Mouse (Mus musculus) G1E (cell line): ENCODE measurements around the gene Pithd1. TPM values are rescaled to one million over a fixed set of nuclear protein-coding genes. Genes with fewer than 3 reads are reported as not detected.

Source experiments
- ATAC-seq: 2 replicates; pipeline ENCODE4 v1.8.0; 2016; ENCODE audit warnings: mild to moderate bottlenecking; ENCODE audit not compliant: insufficient number of reproducible peaks, poor library complexity, low FRiP score, severe bottlenecking; ENCODE audit errors: extremely low read depth
- DNase-seq: peaks from one replicate; pipeline ENCODE4 v3.0.0; 2012; ENCODE audit warnings: low spot score
- H3K27me3 ChIP-seq: 2 replicates; pipeline ENCODE4 v1.6.1; 2012; ENCODE audit warnings: mild to moderate bottlenecking, low read length, inconsistent platforms; ENCODE audit not compliant: insufficient read depth
- H3K36me3 ChIP-seq: replicated peaks from 2 replicates; pipeline ENCODE3; 2012; ENCODE audit warnings: mild to moderate bottlenecking, inconsistent platforms
- H3K4me1 ChIP-seq: 2 replicates; pipeline ENCODE4 v1.6.1; 2012; ENCODE audit warnings: low read depth, low read length, inconsistent platforms, mixed read lengths; ENCODE audit not compliant: insufficient read depth
- H3K4me3 ChIP-seq: 2 replicates; pipeline ENCODE4 v1.5.1; 2012; ENCODE audit warnings: low read depth, mild to moderate bottlenecking, inconsistent platforms, low read length, moderate library complexity, mixed read lengths
- H3K9me3 ChIP-seq: replicated peaks from 2 replicates; pipeline ENCODE4 v1.6.1; 2012; ENCODE audit warnings: inconsistent platforms
- CTCF ChIP-seq: IDR thresholded peaks from 2 replicates; pipeline ENCODE4 v1.5.1; 2012; ENCODE audit warnings: low read depth, low read length, inconsistent platforms, mixed read lengths
- GATA1 ChIP-seq: IDR thresholded peaks from 2 replicates; pipeline ENCODE4 v1.6.1; 2012; ENCODE audit warnings: borderline replicate concordance, low read length, inconsistent platforms, mixed read lengths
- GATA2 ChIP-seq: IDR thresholded peaks from 2 replicates; pipeline ENCODE4 v1.6.1; 2012; ENCODE audit warnings: low read depth, low read length, inconsistent platforms, borderline replicate concordance
- POLR2AphosphoS5 ChIP-seq: IDR thresholded peaks from 2 replicates; pipeline ENCODE4 v1.6.1; 2012; ENCODE audit warnings: low read depth, low read length, inconsistent platforms; ENCODE audit not compliant: insufficient replicate concordance
- TAL1 ChIP-seq: conservative IDR thresholded peaks from 2 replicates; pipeline ENCODE4 v1.6.1; 2012; ENCODE audit warnings: low read depth, low read length, inconsistent platforms, mixed read lengths
- polyA plus RNA-seq: library from polyadenylated mRNA; stranded (reverse); fragments of >175 nt; gene quantifications from 2 replicates; pipeline ENCODE4 v1.2.3, GENCODE M21; 2012
- total RNA-seq, 2 experiments: library from RNA; stranded (forward) in 1 of 2; stranded (reverse) in 1 of 2; fragments of 200-1000 nt in 1 of 2; fragments of >200 nt in 1 of 2; fragmentation: Nextera tagmentation in 1 of 2; gene quantifications; 2 replicates each; pipeline ENCODE4 v1.2.3; 2014 to 2017

Pithd1 gene
- total RNA-seq (2014; fragmentation: Nextera tagmentation), result 26.1 and 34.9 TPM in 2 replicates
- total RNA-seq (2017), result 51.0 and 60.9 TPM in 2 replicates
- 41.0 and 71.7 TPM in 2 replicates for polyA plus RNA-seq

DNA sequence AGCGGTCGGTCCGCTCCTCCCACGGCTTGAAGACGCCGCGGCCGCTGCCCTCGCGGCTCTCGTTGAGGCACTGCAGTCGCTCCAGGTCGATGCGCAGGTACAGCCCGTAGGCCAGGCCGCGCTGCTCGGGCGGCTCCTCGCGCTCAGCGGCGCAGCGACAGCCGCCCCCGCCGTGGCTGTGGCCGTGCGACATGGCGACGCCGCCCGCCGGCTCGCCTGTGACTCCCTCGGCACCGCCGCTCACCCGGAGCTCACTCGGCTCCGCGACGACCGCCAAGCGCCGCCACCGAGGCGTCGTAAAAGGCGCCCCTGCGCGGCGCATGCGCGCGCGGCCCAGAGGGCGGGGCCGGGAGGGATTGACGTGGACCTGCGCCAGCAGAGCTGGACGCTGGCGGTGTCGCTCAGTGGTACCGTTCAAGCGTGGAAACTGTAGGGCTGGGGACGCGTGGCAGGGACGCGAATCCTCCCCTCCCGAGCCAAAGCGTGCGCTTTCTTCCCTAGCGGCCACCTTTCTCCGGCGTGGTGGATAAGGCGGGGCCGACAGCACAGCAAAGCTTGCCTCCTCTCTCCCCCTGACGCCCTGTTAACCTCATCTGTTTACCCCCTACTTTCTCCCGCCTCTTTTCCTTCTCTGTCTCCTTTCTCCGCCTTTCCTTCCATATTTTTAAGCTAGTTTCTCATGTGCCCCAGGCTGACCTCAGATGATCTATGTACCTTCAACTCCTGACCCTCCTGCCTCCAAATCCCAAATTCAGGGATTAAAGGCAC, at the start of gene Pithd1:
Gene Pithd1, minus strand, starts transcription at position 322 of the 768 bp plus-strand sequence.
- no peaks in the 10 kb centered on the region for H3K27me3 ChIP-seq
- peaks cover 36% of the 10 kb centered on the region for H3K36me3 ChIP-seq
- no peak for TF ChIP-seq CTCF
- TF ChIP-seq POLR2AphosphoS5, result no peak
- TF ChIP-seq GATA1, result no peak
- no peak for TF ChIP-seq TAL1
- TF ChIP-seq GATA2, result no peak
- DNase-seq, result peak; percentile 86
- H3K4me1 ChIP-seq, result peaks cover 52% of the 10 kb centered on the region
- H3K4me3 ChIP-seq, result peak within 1 kb of the TSS; percentile 98
- H3K9me3 ChIP-seq, result peaks cover 3% of the 10 kb centered on the region
- peak; percentile 36 for ATAC-seq

DNA sequence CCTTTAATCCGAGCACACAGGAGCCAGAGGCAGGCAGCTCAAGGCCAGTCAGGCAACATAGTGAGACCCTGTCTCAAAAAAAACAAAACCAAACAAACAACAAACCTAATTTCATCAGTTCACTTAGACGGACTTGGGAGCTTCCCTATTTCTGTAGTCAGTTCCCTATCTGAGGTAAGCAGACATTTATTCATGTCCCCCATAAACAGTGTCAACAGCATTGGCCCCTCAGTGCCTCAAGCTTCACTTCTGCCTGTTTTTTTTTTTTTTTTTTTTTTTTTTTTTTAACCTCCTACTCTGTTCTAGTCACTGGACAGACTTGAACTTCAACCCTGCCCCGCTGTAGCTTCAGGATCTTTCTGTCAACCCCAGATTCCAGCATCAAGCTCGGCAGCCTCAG, 48.0 kb upstream of the Pithd1 start:
- TF ChIP-seq TAL1 (peak; percentile 39; the same call in 1 of the 2 replicates), GATA2 (no peak), POLR2AphosphoS5 (no peak), CTCF (no peak), GATA1 (no peak)
- Histone ChIP-seq H3K4me1 (peaks cover 57% of the 10 kb centered on the region), H3K9me3 (no peaks in the 10 kb centered on the region), H3K36me3 (no peaks in the 10 kb centered on the region), H3K4me3 (no peak overlapping the region; the same call in 1 of the 2 replicates), H3K27me3 (no peaks in the 10 kb centered on the region)
- DNase-seq (no peak), ATAC-seq (peak; percentile 15; the same call in 1 of the 2 replicates)

DNA sequence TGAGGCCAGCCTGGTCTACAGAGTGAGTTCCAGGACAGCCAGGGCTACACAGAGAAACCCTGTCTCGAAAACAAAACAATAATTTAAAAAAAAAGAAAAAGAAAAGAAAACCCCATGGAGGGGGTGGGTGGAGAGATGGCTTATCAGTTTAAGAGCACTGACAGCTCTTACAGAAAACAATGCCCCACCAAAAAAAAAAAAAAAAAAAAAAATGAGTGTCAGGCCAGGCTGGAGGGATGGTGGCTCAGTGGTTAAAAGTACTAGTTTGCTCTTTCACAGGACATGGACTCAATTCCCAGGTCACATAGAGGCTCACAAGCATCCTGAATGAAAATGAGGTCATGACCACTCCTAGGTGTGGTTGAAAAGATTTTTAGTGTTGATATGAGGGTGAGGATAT, 46.2 kb upstream of the Pithd1 start:
- Histone ChIP-seq H3K4me3 (no peak overlapping the region), H3K27me3 (no peaks in the 10 kb centered on the region), H3K9me3 (no peaks in the 10 kb centered on the region), H3K36me3 (no peaks in the 10 kb centered on the region), H3K4me1 (peaks cover 75% of the 10 kb centered on the region)
- DNase-seq, result no peak
- TF ChIP-seq POLR2AphosphoS5 (no peak), CTCF (no peak), GATA1 (no peak), TAL1 (no peak), GATA2 (no peak)
- no peak for ATAC-seq

DNA sequence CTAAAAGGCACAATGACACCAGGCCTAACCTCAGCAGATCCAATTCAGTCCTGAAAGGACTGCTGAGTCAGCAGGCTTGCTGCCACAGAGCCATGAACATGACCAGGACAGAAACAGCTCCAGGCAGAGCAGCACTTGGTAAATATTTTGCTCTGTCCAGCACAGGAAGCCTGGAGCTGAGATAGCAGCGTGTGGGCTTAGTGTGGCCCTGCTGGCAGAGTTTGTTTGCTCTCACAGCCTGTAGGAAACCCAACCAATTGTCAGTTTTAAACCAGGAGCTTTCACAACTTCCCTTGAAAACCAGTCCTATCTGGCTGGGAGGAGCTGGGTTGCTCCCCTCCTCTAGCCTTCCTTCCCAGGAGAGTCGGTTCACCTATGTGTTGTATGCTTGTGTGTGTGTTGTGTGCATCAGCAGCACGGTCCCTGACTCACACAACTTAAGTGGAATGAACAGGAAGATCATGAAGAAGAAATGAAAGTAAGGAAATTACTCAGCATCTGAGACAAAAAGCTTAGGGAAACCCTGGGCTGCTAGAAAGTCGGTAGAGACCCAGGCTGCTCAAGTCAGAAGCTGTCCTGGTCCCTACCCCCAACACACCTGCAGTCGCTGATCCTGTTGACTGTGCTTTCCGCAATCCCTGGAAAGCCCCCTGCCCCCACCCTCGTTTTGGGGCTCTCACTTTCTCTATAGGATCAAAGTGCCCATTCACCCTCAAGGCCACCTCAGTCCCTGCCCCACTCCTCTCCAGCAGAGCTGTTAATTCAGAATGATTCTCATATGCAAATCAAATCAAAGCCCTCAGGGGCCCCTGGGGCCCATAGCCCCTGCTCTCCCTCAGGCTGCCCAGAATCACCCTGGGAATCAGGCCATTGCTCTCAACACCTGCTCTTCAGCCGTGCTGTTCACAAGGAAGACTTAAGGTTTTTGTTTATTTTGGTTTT, 44.2 kb upstream of the Pithd1 start:
- H3K4me3 ChIP-seq, result peak overlapping the region; percentile 30; the same call in 1 of the 2 replicates
- ATAC-seq (peak; percentile 46), DNase-seq (no peak)
- H3K9me3 ChIP-seq, result no peaks in the 10 kb centered on the region
- H3K27me3 ChIP-seq, result no peaks in the 10 kb centered on the region
- peaks cover 92% of the 10 kb centered on the region for H3K4me1 ChIP-seq
- no peaks in the 10 kb centered on the region for H3K36me3 ChIP-seq
- TF ChIP-seq CTCF (no peak), POLR2AphosphoS5 (no peak), GATA1 (no peak), TAL1 (no peak), GATA2 (no peak)

DNA sequence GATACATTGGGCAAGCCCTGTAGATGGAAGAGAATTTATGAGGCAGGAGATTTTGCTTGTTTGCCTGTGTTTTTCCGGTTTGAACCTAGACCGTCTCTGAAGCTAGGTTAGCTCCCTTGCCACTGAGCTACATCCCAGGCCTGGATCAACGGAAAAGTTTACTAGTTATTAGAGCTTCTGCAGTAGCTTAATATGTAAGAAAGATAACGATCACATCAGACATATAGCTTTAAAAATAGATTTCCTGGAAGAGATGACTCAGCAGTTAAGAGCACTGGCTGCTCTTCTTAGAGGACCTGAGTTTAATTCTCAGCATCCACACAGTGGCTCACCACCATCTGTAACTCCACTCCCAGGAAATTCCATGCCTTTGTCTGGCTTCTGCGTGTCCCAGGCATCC, 41.6 kb upstream of the Pithd1 start:
- H3K4me1 ChIP-seq, result peaks cover 68% of the 10 kb centered on the region
- H3K36me3 ChIP-seq, result no peaks in the 10 kb centered on the region
- H3K4me3 ChIP-seq, result peak overlapping the region; percentile 63; the same call in 1 of the 2 replicates
- no peak for DNase-seq
- no peaks in the 10 kb centered on the region for H3K9me3 ChIP-seq
- H3K27me3 ChIP-seq, result no peaks in the 10 kb centered on the region
- ATAC-seq, result no peak; the same call in 1 of the 2 replicates
- TF ChIP-seq GATA2, result no peak
- no peak for TF ChIP-seq POLR2AphosphoS5
- TF ChIP-seq TAL1, result no peak
- TF ChIP-seq CTCF, result no peak
- TF ChIP-seq GATA1, result no peak

DNA sequence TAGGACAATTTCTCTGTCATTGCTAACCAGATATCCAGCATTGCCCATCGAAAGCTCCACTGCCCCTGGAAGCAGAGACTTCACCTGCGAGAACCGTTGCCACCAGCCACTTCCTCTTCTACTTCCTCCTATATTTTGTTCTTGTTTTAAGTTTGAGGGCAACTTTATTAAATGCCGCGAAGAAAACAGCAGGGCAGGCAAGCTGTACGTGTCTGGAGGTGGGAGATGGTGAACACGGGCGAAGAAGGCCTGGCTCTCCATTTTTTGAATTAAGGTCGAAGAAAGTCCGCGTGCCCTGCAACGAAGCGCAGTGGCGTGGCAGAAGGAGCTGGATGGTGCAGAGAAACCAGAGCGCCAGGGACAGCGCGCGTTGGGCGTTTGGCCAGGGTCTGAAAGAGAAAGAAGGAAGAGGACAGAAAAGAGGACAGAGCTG, 41.1 kb upstream of the Pithd1 start:
- DNase-seq (no peak), ATAC-seq (no peak)
- H3K4me3 ChIP-seq, result peak overlapping the region; percentile 63; the same call in 1 of the 2 replicates
- H3K36me3 ChIP-seq, result no peaks in the 10 kb centered on the region
- TF ChIP-seq CTCF, result no peak
- TF ChIP-seq GATA1, result no peak
- TF ChIP-seq GATA2, result no peak
- no peak for TF ChIP-seq TAL1
- no peak for TF ChIP-seq POLR2AphosphoS5
- peaks cover 64% of the 10 kb centered on the region for H3K4me1 ChIP-seq
- no peaks in the 10 kb centered on the region for H3K27me3 ChIP-seq
- H3K9me3 ChIP-seq, result no peaks in the 10 kb centered on the region
